Mouse (Mus musculus): Measurements from ENCODE around the gene Dip2b.

- TF ChIP-seq POLR2A (IDR thresholded peaks at IDR 0.05; ENCODE audit: extremely low read depth, insufficient read depth, low read length) (no peak), CTCF (IDR thresholded peaks at IDR 0.05; ENCODE audit: low read depth, low read length) (no peak)
Observed at GRCm38 (mm10) chr15:100088021-100088420, 49.6 kb downstream of the Dip2b start.
